In genomic region chr7:64923918-64924317, GRCm38 (mm10) we compare ENCODE assay signal across 24 mouse cellular contexts. TPM values are rescaled to one million over a fixed set of nuclear protein-coding genes. Genes with fewer than 3 reads are reported as not detected.
DNase-seq lines count a peak whose midpoint lies in the region; TF ChIP-seq lines count a peak whose summit lies in the region.
"Had no signal": no experiment of that assay in that cellular context is flagged by ENCODE, and none has a peak within 500 bp of the region (broad histone marks: within the 10 kb centered on the region; RNA-seq: fewer than 3 reads in every experiment).

No protein-coding gene starts in this region.

- peak overlapping the region; percentile 80 for H3K27ac ChIP-seq in cortical plate, adult 2 months (ENCODE audit: insufficient read depth, low read length)
- H3K27ac ChIP-seq in thymus, adult 2 months (ENCODE audit: control insufficient read depth, insufficient read depth, low read length) = no peak overlapping the region
- H3K27ac ChIP-seq: embryonic facial prominence, embryonic 15.5 days; forebrain, embryonic 10.5 days; forebrain, embryonic 15.5 days; heart, embryonic 15.5 days; hindbrain, embryonic 13.5 days; hindbrain, postnatal 0 days had no signal

- no peaks in the 10 kb centered on the region; the same call in 1 of the 2 replicates for H3K27me3 ChIP-seq in thymus, adult 2 months (ENCODE audit: control insufficient read depth, insufficient read depth, low read length)
- H3K27me3 ChIP-seq: embryonic facial prominence, embryonic 15.5 days; forebrain, embryonic 15.5 days; heart, embryonic 15.5 days; hindbrain, embryonic 13.5 days; Patski had no signal

- no peak for TF ChIP-seq POLR2A in cortical plate, adult 2 months (IDR thresholded peaks at IDR 0.05; ENCODE audit: extremely low read depth, insufficient read depth, low read length)
- TF ChIP-seq POLR2A in thymus, adult 2 months (IDR thresholded peaks at IDR 0.05; ENCODE audit: control insufficient read depth, extremely low read depth, insufficient read depth, low read length, poor library complexity) = no peak

- WGBS in thymus, adult 2 months = 85% methylated on average over 5 of the region's 5 CpGs

- intact Hi-C loops in left cerebral cortex, postnatal 4 days (cut with DNase I) = no loop called here

- no peaks in the 10 kb centered on the region for H3K36me3 ChIP-seq in thymus, adult 2 months (ENCODE audit: control insufficient read depth, insufficient read depth, low read length)
- H3K36me3 ChIP-seq: embryonic facial prominence, embryonic 15.5 days; forebrain, embryonic 10.5 days; forebrain, embryonic 15.5 days; heart, embryonic 15.5 days; hindbrain, embryonic 13.5 days had no signal

- H3K4me3 ChIP-seq in cortical plate, adult 2 months (ENCODE audit: insufficient read depth, low read length) = no peak overlapping the region
- H3K4me3 ChIP-seq in thymus, adult 2 months (ENCODE audit: control insufficient read depth, insufficient read depth, low read length) = no peak overlapping the region
- H3K4me3 ChIP-seq: embryonic facial prominence, embryonic 15.5 days; erythroblast, embryonic 14.5 days; forebrain, embryonic 10.5 days; forebrain, embryonic 15.5 days; heart, embryonic 15.5 days; hindbrain, embryonic 13.5 days had no signal

- TF ChIP-seq CTCF in cortical plate, adult 2 months (IDR thresholded peaks at IDR 0.05; ENCODE audit: extremely low read depth, insufficient read depth, low read length) = no peak
- TF ChIP-seq CTCF in thymus, adult 2 months (IDR thresholded peaks at IDR 0.05; ENCODE audit: borderline replicate concordance, control insufficient read depth, extremely low read depth, insufficient read depth, low read length, poor library complexity) = no peak

- DNase-seq in heart, adult 11 months = peak; percentile 29
- DNase-seq in heart, adult 9 months (ENCODE audit: low spot score in 2 of 2) = no peak
- peak; percentile 36 for DNase-seq in left cerebral cortex, adult 11 months (ENCODE audit: low spot score)
- DNase-seq in left cerebral cortex, postnatal 4 days = no peak
- peak; percentile 50 for DNase-seq in right cerebral cortex, adult 18-20 months
- no peak for DNase-seq in right cerebral cortex, postnatal 4 days
- DNase-seq in thymus, adult 2 months = no peak
- DNase-seq: adrenal gland, adult 2 months; adrenal gland, postnatal 25 days; cerebellum, adult 2 months; cerebellum, postnatal 10 days; embryo, embryonic 11 days; gastrocnemius, postnatal 36 days; heart, adult 18-20 months; heart, postnatal 14 days had no signal

- H3K4me1 ChIP-seq in cortical plate, adult 2 months (ENCODE audit: control insufficient read depth, insufficient read depth, low read length) = peaks cover 10% of the 10 kb centered on the region
- H3K4me1 ChIP-seq in thymus, adult 2 months (replicated peaks; ENCODE audit: control insufficient read depth, insufficient read depth, low read length) = no peaks in the 10 kb centered on the region
- H3K4me1 ChIP-seq: embryonic facial prominence, embryonic 15.5 days; heart, embryonic 15.5 days had no signal

RNA-seq across cellular contexts. Expression of gene Nsmce3, which starts 51.1 kb away (rescaled TPM):
- total RNA-seq in left cerebral cortex, postnatal 4 days (2021) = 10 to 100 TPM; 11.8 to 12.5 TPM
- polyA plus RNA-seq in cortical plate, adult 2 months (2012; rRNA removed) = 8.9 and 9.4 TPM in 2 replicates
- 6.3 and 7.6 TPM in 2 replicates for polyA plus RNA-seq in thymus, adult 2 months (2012; rRNA removed)

Comparison
In these comparisons a context has a peak if more than half of its experiments do, and no peak if none do; other contexts are left out.
1. DNase-seq: peak in heart, adult 11 months (single experiment), left cerebral cortex, adult 11 months (single experiment) and right cerebral cortex, adult 18-20 months (single experiment); none in heart, adult 9 months (0 of 2), left cerebral cortex, postnatal 4 days (single experiment), right cerebral cortex, postnatal 4 days (single experiment) and thymus, adult 2 months (single experiment).